ENCODE assay signal across 24 mouse cellular contexts in genomic region chr3:107715971-107716370, GRCm38 (mm10). TPM values are rescaled to one million over a fixed set of nuclear protein-coding genes. Genes with fewer than 3 reads are reported as not detected.
DNase-seq lines count a peak whose midpoint lies in the region; ATAC-seq and TF ChIP-seq lines count a peak whose summit lies in the region.
"Had no signal": no experiment of that assay in that cellular context is flagged by ENCODE, and none has a peak within 500 bp of the region (broad histone marks: within the 10 kb centered on the region; RNA-seq: fewer than 3 reads in every experiment).

No protein-coding gene starts in this region.

- no peak overlapping the region for H3K4me2 ChIP-seq in lung, postnatal 0 days (replicated peaks; ENCODE audit: low read depth, low read length)
- H3K4me2 ChIP-seq: embryonic facial prominence, embryonic 12.5 days; embryonic facial prominence, embryonic 15.5 days; heart, embryonic 13.5 days; hindbrain, embryonic 14.5 days had no signal

- no peaks in the 10 kb centered on the region for H3K36me3 ChIP-seq in lung, postnatal 0 days (ENCODE audit: insufficient read depth, low read length)
- H3K36me3 ChIP-seq: embryonic facial prominence, embryonic 12.5 days; embryonic facial prominence, embryonic 15.5 days; heart, embryonic 13.5 days had no signal

- no peak overlapping the region for H3K27ac ChIP-seq in lung, postnatal 0 days (ENCODE audit: low read length)
- H3K27ac ChIP-seq: embryonic facial prominence, embryonic 12.5 days; gastrocnemius, adult 2 months; heart, embryonic 13.5 days; hindbrain, embryonic 14.5 days; hindbrain, postnatal 0 days had no signal

- no peak for TF ChIP-seq CTCF in lung, adult 2 months (IDR thresholded peaks at IDR 0.05; ENCODE audit: insufficient read depth, low read length)
- TF ChIP-seq CTCF in lung, postnatal 0 days (IDR thresholded peaks at IDR 0.05), result no peak

- H3K9me3 ChIP-seq in lung, postnatal 0 days (ENCODE audit: low read length), result no peaks in the 10 kb centered on the region
- H3K9me3 ChIP-seq: embryonic facial prominence, embryonic 12.5 days; embryonic facial prominence, embryonic 15.5 days; heart, embryonic 13.5 days had no signal

- H3K9ac ChIP-seq in lung, postnatal 0 days (replicated peaks; ENCODE audit: low read depth), result no peak overlapping the region
- H3K9ac ChIP-seq: embryonic facial prominence, embryonic 12.5 days; embryonic facial prominence, embryonic 15.5 days; forebrain, postnatal 0 days; heart, embryonic 13.5 days; hindbrain, embryonic 14.5 days had no signal

- peak; percentile 21 for DNase-seq in lung, adult 2 months
- DNase-seq in lung, postnatal 10 days, result no peak
- peak; percentile 34 for DNase-seq in lung, postnatal 0 days (ENCODE audit: low spot score)
- DNase-seq in lung, postnatal 36 days, result peak; percentile 57
- DNase-seq in embryo, embryonic 11 days, result no peak
- DNase-seq in layer of hippocampus, adult 8-10 months (ENCODE audit: low spot score in 2 of 2), result no peak
- DNase-seq: adrenal gland, adult 8-10 months; adrenal gland, postnatal 25 days; cerebellum, adult 11-12 months; cerebellum, adult 8-10 months; cerebellum, postnatal 10 days; forebrain, postnatal 0 days; gastrocnemius, adult 2 months; gastrocnemius, postnatal 14 days; heart, adult 18-20 months; heart, postnatal 14 days; heart, postnatal 4 days had no signal

- no peak overlapping the region for H3K4me3 ChIP-seq in lung, adult 2 months (replicated peaks; ENCODE audit: extremely low read depth, low read depth, low read length)
- no peak overlapping the region for H3K4me3 ChIP-seq in lung, postnatal 0 days (ENCODE audit: low read depth, low read length)
- H3K4me3 ChIP-seq: embryonic facial prominence, embryonic 12.5 days; embryonic facial prominence, embryonic 15.5 days; gastrocnemius, adult 2 months; heart, embryonic 13.5 days had no signal

- peak; percentile 58 for ATAC-seq in lung, postnatal 0 days
- ATAC-seq: activated CD4-positive, CD25-positive, alpha-beta regulatory T cell, adult 4 months; forebrain, embryonic 14.5 days; forebrain, postnatal 0 days; hindbrain, postnatal 0 days had no signal

- WGBS in lung, adult 2 months, result 50% methylated on average over 1 of the region's 1 CpGs
- WGBS in lung, postnatal 0 days, result 42% methylated on average over 1 of the region's 1 CpGs

- no peak for TF ChIP-seq POLR2A in lung, adult 2 months (IDR thresholded peaks at IDR 0.05; ENCODE audit: borderline replicate concordance, extremely low read depth, low read depth, low read length)

- no peaks in the 10 kb centered on the region; the same call in none of the 2 replicates for H3K27me3 ChIP-seq in lung, postnatal 0 days (replicated peaks; ENCODE audit: insufficient read depth, low read length)
- H3K27me3 ChIP-seq: embryonic facial prominence, embryonic 12.5 days; embryonic facial prominence, embryonic 15.5 days had no signal

- TF ChIP-seq EP300 in lung, postnatal 0 days (IDR thresholded peaks at IDR 0.05), result peak; percentile 51; the same call in 1 of the 2 replicates

- peaks cover 2% of the 10 kb centered on the region for H3K4me1 ChIP-seq in lung, adult 2 months (ENCODE audit: control insufficient read depth, insufficient read depth, low read length)
- H3K4me1 ChIP-seq in lung, postnatal 0 days (ENCODE audit: insufficient read depth, low read depth, low read length), result peaks cover 4% of the 10 kb centered on the region; the same call in 1 of the 2 replicates

RNA-seq across cellular contexts. Expression of gene Ahcyl1, which starts 19.6 kb away (rescaled TPM):
- 33.7 and 53.1 TPM in 2 replicates for polyA plus RNA-seq in lung, adult 2 months (2012; rRNA removed)
- 37.1 and 39.3 TPM in 2 replicates for polyA plus RNA-seq in lung, postnatal 0 days (2015; fragmentation: Nextera tagmentation; extraction: Ambion mirVana)
- total RNA-seq in layer of hippocampus, adult 8-10 months (2022), result 100 to 1,000 TPM; 302 to 352 (median 331) TPM

RNA-seq across cellular contexts. Expression of gene Csf1, which starts 44.3 kb away (rescaled TPM):
- 27.8 and 32.5 TPM in 2 replicates for polyA plus RNA-seq in lung, adult 2 months (2012; rRNA removed)
- polyA plus RNA-seq in lung, postnatal 0 days (2015; fragmentation: Nextera tagmentation; extraction: Ambion mirVana), result 10.9 and 14.3 TPM in 2 replicates
- 10 to 100 TPM; 24.9 to 58.2 (median 39.9) TPM for total RNA-seq in layer of hippocampus, adult 8-10 months (2022)

Comparison
In these comparisons a context has a peak if more than half of its experiments do, and no peak if none do; other contexts are left out.
1. DNase-seq: peak in lung, adult 2 months (single experiment), lung, postnatal 0 days (single experiment) and lung, postnatal 36 days (single experiment); none in lung, postnatal 10 days (single experiment), embryo, embryonic 11 days (single experiment) and layer of hippocampus, adult 8-10 months (0 of 2).